Mouse (Mus musculus) bone marrow, adult 2 months (tissue): ENCODE data around the gene Parva. TPM values are rescaled to one million over a fixed set of nuclear protein-coding genes. Genes with fewer than 3 reads are reported as not detected.

Source experiments
- H3K27ac ChIP-seq: fragments of 200-500 bp; 2 replicates; pipeline ENCODE4 v1.5.1; 2012; ENCODE audit warnings: low read depth, mild to moderate bottlenecking, control low read depth, inconsistent platforms, low read length; ENCODE audit not compliant: control insufficient read depth, poor library complexity, insufficient read depth
- H3K4me1 ChIP-seq: fragments of 200-500 bp; 2 replicates; pipeline ENCODE4 v1.6.1; 2011; ENCODE audit warnings: low read length; ENCODE audit not compliant: control insufficient read depth, insufficient read depth
- H3K4me3 ChIP-seq: fragments of 200-500 bp; replicated peaks from 2 replicates; pipeline ENCODE3; 2011; ENCODE audit warnings: mild to moderate bottlenecking, low read depth, low read length, control low read depth; ENCODE audit not compliant: control insufficient read depth
- CTCF ChIP-seq: fragments of 200-500 bp; IDR thresholded peaks from 2 replicates; pipeline ENCODE4 v1.5.1; 2011; ENCODE audit warnings: low read length, control low read depth; ENCODE audit not compliant: control insufficient read depth, insufficient read depth
- POLR2A ChIP-seq: fragments of 200-500 bp; IDR thresholded peaks from 2 replicates; pipeline ENCODE4 v1.6.1; 2011; ENCODE audit warnings: low read depth, mild to moderate bottlenecking, control low read depth, low read length, borderline replicate concordance; ENCODE audit not compliant: control insufficient read depth
- WGBS: fragments of 180-500 bp; shearing (Covaris S2); methylation state at CpG from one replicate; pipeline ENCODE4 v1.1.7; 2018; 5-methylcytosine and 5-hydroxymethylcytosine counted together
- polyA plus RNA-seq: library from polyadenylated mRNA; stranded (reverse); fragments of >200 nt; gene quantifications from 2 replicates; pipeline ENCODE4 v1.2.4, GENCODE M21; 2011; ENCODE audit warnings: low replicate concordance; ENCODE audit not compliant: missing spikeins, insufficient read depth, insufficient read length

The Parva gene
- 5.9 and 6.2 TPM in 2 replicates for polyA plus RNA-seq

DNA sequence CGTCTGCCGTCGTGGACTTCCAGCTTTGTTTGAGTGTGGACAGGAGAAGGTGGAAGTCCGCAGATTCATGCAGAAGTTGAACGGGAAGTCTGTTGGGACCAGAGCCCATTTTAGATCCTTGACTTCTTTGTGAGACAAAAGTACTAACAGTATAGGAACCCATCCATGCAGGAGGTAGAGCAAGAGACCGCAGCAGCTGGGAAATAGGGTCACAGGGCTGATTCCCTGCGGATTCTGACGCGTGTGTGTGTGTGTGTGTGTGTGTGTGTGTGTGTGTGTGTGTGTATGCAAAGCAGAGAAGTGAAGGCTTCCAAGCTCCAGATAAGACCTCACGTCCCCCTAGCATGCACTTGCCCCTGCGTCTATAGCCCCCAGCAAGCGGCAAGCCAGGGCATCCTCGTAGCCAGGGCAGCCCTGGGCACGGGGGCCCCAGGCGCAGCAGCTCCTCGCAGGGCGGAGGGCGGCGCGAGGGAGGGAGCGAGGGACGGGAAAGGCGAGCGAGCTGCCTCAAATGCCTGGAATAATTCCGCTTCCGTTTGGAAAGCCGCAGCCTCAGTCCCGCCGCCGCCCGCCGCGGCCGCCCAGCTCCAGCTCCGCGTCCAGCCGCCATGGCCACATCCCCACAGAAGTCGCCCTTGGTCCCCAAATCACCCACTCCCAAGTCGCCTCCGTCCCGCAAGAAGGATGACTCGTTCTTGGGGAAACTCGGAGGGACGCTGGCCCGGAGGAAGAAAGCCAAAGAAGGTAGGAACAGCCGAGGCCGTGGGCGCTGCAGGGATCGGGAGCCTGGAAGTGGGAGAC lies at the start of gene Parva:
TSS of gene Parva (plus strand) at position 149 of the 801 bp plus-strand sequence.
- Histone ChIP-seq H3K27ac (peak within 1 kb of the TSS; percentile 14; the same call in 1 of the 2 replicates), H3K4me3 (no peak within 1 kb of the TSS), H3K4me1 (no peaks in the 10 kb centered on the region)
- 3% methylated on average over 46 of the region's 49 CpGs for WGBS
- TF ChIP-seq POLR2A: no peak
- TF ChIP-seq CTCF: no peak

DNA sequence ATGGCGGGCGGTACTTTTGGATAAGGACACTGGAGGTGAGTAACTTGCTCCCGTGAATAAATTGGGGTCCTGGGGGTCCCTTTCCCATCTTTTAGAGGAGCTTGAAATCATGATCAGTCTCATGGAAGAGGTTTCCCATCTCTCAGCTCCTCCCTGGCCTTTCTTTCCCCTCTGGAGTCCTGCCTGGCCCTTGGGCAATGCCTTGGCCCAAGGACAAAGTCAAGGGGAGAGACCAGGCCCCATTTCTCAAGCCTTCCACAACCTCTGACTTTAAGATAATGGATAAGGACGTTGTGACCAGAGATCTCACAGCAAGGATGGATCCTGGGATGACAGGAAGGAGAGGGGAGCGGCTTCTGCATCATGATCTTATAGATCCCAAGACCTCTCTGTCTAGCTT lies 49.2 kb upstream of the Parva start:
- WGBS: 72% methylated on average over 5 of the region's 5 CpGs
- TF ChIP-seq POLR2A (no peak), CTCF (no peak)
- H3K4me1 ChIP-seq: no peaks in the 10 kb centered on the region
- no peak overlapping the region for H3K4me3 ChIP-seq
- no peak overlapping the region for H3K27ac ChIP-seq

DNA sequence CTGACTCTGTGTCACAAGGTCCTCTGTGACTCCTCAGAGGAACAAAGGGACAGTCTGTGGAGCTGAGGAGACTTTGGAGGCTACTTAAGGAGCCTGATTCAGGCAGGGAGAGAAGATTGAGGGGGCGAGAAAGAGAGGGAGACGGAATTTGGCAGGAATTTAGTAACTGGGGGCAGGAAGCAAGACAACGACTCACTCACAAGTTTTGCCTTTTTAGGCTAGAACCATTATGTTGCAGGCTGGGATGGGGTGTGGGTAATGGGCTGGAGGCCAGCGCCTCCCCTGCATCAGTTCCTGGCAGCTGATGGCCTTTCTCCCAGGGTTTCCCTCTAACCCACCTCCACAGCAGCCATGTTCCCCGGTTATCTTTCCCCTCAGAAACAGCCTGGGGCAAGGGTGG lies 48.8 kb upstream of the Parva start:
- Histone ChIP-seq H3K4me3 (no peak overlapping the region), H3K4me1 (no peaks in the 10 kb centered on the region; the same call in 1 of the 2 replicates), H3K27ac (no peak overlapping the region)
- no peak for TF ChIP-seq CTCF
- WGBS: 72% methylated on average over 5 of the region's 5 CpGs

DNA sequence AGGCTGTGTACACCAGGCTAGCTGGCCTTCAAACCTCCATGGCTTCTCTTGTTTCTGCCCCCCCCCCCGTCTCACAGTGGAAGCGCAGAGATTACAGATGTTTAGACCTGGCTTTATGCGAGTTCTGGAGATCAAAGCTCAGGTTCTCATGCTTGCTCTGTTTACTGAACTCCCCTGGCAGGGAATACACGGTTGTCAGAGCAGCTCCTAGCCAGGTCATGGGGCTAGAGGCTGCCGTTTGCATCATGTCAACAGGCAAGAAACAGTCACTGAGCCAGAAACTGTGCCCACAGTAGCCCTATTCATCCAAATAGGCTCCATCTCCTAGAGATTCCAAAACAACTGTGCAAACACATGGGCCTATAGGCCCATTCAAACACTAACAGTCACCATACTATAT lies 40.8 kb upstream of the Parva start:
- 73% methylated on average over 5 of the region's 5 CpGs for WGBS
- H3K4me1 ChIP-seq: no peaks in the 10 kb centered on the region; the same call in 1 of the 2 replicates
- H3K27ac ChIP-seq: no peak overlapping the region
- H3K4me3 ChIP-seq: no peak overlapping the region
- TF ChIP-seq POLR2A: no peak
- TF ChIP-seq CTCF: no peak

DNA sequence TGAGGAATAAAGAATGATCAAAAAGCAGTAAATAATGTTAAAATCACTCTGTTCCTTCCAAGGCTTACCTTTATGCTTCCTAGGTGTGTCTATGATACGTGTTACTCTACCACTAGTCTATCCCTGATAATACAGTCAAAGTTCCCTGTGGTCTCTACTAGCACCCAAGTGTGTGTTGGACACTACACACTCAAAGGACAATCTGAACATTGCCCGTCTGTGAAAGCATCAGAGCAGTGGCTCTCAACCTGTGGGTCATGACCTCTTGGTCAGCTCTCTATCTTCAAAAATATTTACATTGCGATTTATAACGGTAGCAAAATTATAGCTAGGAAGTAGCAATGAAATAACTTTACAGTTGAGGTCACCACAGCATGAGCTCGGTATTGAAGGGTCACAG lies 39.4 kb upstream of the Parva start:
- H3K4me3 ChIP-seq: no peak overlapping the region
- no peak for TF ChIP-seq POLR2A
- no peak for TF ChIP-seq CTCF
- H3K4me1 ChIP-seq: no peaks in the 10 kb centered on the region; the same call in 1 of the 2 replicates
- 71% methylated on average over 5 of the region's 5 CpGs for WGBS
- no peak overlapping the region for H3K27ac ChIP-seq

DNA sequence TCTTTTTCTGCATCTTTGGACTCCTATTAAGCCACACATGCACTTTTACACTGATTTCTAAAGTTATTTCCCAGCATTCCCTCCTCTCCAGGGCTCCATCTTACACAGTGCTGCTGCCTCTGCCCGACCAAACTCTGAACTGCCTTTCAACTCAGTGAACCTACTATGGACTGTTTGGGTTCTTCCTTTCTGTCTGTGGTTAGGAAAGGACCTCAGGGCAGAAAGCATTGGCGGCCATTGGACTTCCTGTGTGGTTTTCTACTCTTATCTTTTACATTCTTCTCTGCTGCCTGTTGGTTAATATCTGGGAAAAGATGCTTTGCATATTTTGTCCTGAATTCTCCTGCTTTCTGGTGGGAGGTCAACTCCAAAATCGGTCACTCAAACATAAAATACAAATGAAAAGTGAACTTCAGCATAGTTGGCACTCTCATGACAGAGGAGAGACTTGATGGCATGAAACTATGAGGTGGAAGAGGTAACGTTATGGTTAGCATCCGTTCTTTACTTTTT lies 38.9 kb upstream of the Parva start:
- Histone ChIP-seq H3K4me3 (no peak overlapping the region), H3K27ac (no peak overlapping the region), H3K4me1 (no peaks in the 10 kb centered on the region)
- TF ChIP-seq POLR2A (no peak), CTCF (no peak)
- WGBS: 30% methylated on average over 5 of the region's 5 CpGs

DNA sequence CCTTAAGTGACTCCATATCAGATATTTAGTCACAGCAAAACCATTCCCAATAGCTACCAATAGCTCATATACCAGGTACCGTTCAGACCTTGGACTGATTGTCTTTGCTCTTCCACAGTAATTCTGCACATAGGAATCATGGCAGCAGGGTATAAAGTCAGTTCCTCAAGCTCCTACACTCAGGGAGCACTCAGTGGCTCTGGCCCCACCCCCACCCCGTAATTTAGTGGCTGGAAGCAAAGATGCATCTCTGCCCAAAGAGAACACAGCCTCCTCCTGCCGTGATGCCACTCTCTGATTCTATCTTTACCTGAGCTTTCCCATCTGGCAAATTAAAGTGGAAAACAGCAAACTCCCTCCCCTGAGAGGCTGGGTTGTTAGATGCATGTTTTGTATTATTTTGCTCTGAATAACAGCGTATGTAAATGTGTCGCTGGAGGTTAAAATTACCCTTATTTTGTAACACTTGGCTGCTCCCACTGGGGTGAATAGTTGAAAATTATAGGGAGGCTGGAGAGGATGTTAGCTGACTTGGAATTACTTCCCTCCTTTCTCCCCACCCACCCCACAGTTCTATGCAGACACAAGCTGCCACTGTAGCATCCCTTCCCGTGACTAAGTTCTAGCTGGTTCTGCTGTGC lies 37.6 kb upstream of the Parva start:
- H3K4me3 ChIP-seq: no peak overlapping the region
- no peak for TF ChIP-seq CTCF
- no peak for TF ChIP-seq POLR2A
- no peak overlapping the region for H3K27ac ChIP-seq
- whole genome bisulfite sequencing: 61% methylated on average over 6 of the region's 6 CpGs
- no peaks in the 10 kb centered on the region for H3K4me1 ChIP-seq

DNA sequence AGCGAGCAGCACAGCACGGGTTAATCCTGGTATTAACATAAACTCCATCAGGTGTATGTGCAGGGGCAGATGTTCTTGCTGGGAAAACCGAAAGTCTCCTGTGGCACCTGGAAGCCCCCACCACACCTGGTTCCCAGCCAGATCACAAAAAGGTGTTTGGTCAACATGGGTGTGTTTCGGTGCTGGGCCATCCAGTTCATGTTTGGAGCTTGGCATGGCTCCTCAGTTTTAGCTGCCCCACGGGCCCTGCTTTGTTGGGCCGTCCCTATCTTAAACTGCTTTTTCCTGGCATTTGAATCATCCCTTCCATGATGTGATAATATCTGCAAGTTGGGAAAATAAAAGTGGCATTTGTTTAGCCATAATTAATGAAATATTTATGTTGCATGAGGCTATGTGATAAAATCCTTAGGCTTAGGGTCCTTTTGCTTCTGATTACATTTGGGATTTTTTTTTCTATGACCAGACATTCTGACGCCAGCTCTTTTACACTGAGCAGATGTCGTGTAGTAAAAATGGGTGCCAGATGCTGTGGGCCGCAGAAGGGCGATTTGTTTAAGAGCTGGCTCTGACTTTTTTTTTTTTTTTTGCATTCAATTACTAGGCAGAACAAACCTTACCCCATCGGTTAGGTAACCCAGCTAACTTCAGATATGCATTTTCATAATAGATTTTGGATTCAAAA lies 36.9 kb upstream of the Parva start:
- WGBS: 62% methylated on average over 11 of the region's 11 CpGs
- H3K4me1 ChIP-seq: no peaks in the 10 kb centered on the region
- H3K27ac ChIP-seq: no peak overlapping the region
- no peak for TF ChIP-seq POLR2A
- no peak for TF ChIP-seq CTCF
- no peak overlapping the region for H3K4me3 ChIP-seq
